Mouse (Mus musculus): ENCODE data around the gene Lrtm2.

- TF ChIP-seq CTCF (IDR thresholded peaks at IDR 0.05; ENCODE audit: low read depth, low read length) (no peak), POLR2A (IDR thresholded peaks at IDR 0.05; ENCODE audit: extremely low read depth, insufficient read depth, low read length) (no peak)
Observed at GRCm38 (mm10) chr6:119351656-119352055, 21.1 kb upstream of the Lrtm2 start.
